Mouse (Mus musculus): ENCODE data around the gene Acp7. TPM values are rescaled to one million over a fixed set of nuclear protein-coding genes. Genes with fewer than 3 reads are reported as not detected.

The Acp7 gene
- polyA plus RNA-seq, 1 experiment from 2014 or later = 0.40 TPM

GRCm38 (mm10) chr7:28597642-28598446 is 33.3 kb downstream of the Acp7 start, which contains the start of the genes Samd4b and Pak4:
Samd4b (minus strand) TSS chr7:28598144.
Pak4 (minus strand) TSS chr7:28598185.
- Histone ChIP-seq H3K36me3 (replicated peaks) (no peaks in the 10 kb centered on the region), H3K4me3 (peak within 1 kb of the TSS; percentile 55), H3K9me3 (no peaks in the 10 kb centered on the region), H3K4me2 (peak within 1 kb of the TSS; percentile 85), H3K27ac (peak within 1 kb of the TSS; percentile 78), H3K9ac (peak within 1 kb of the TSS; percentile 39), H3K4me1 (peaks cover 40% of the 10 kb centered on the region), H3K27me3 (replicated peaks) (no peaks in the 10 kb centered on the region)
- ATAC-seq (replicated peaks) = peak; percentile 96
- WGBS = under 1% methylated on average over 66 of the region's 66 CpGs

DNA sequence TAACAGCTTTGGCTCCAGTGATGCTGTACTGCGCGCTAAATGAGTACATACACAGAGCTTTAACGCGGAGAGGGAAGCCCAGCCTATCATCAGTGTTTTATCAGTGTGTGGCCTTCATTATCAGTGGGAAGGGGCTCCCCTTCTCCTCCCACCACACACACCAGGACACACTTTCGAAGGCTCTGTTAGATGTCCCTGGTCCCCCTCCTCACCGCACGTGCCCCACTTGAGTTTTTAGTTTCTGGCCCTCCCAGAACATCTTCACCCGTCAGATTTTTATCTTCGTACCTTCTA is 33.9 kb downstream of the Acp7 start:
- Histone ChIP-seq H3K27me3 (replicated peaks) (no peaks in the 10 kb centered on the region), H3K27ac (peak overlapping the region; percentile 78; the same call in 1 of the 2 replicates), H3K4me3 (peak overlapping the region; percentile 55), H3K36me3 (replicated peaks) (no peaks in the 10 kb centered on the region), H3K9ac (peak overlapping the region; percentile 39), H3K4me2 (peak overlapping the region; percentile 85), H3K4me1 (peaks cover 40% of the 10 kb centered on the region), H3K9me3 (no peaks in the 10 kb centered on the region)
- 12% methylated on average over 9 of the region's 9 CpGs for WGBS
- ATAC-seq (replicated peaks) = peak; percentile 24; the same call in 1 of the 2 replicates

DNA sequence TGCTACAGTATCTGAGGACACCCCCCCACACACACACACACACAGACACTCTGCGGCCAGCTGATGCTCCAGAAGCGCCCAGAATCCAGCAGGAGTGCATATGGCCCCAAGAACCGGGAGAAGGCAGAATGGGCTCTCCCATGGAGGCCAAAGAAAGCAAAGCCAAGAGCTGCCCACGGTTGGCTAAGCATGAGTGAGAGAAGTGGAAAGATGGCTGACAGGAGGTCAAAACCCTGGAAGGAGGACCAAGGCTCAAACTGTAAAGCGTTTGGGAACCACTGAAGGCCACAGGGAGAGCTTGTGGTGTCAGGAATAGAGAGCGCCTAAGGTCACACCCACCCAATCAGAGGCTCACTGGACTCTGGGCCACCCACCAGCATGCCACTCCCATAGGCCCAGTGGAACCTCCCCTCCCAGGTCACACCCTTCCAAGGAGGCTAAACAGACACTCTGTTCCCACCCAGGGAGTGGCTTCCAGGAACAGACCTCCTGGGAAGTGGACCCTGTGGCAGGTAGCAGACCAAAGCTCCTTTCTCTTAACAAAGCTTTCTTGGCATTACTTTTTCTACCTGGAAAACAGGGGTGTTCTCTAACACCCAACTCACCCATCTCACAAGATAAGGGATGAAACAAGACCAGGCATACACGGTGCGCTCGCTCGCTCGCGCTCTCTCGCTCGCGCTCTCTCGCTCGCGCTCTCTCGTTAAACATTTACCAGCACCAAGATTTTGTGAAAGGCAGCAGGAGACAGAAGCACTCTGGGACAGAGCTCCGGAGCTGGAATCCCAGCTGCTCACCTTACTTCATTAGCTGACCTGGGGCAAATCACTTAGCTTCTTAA is 34.5 kb downstream of the Acp7 start:
- H3K36me3 ChIP-seq (replicated peaks) = no peaks in the 10 kb centered on the region
- H3K27me3 ChIP-seq (replicated peaks) = no peaks in the 10 kb centered on the region
- H3K4me1 ChIP-seq = peaks cover 40% of the 10 kb centered on the region
- peak overlapping the region; percentile 39 for H3K9ac ChIP-seq
- ATAC-seq (replicated peaks) = no peak
- peak overlapping the region; percentile 55 for H3K4me3 ChIP-seq
- peak overlapping the region; percentile 78; the same call in 1 of the 2 replicates for H3K27ac ChIP-seq
- peak overlapping the region; percentile 85 for H3K4me2 ChIP-seq
- no peaks in the 10 kb centered on the region for H3K9me3 ChIP-seq
- 45% methylated on average over 20 of the region's 20 CpGs for WGBS

- Histone ChIP-seq H3K4me2 (peak overlapping the region; percentile 85; the same call in 1 of the 2 replicates), H3K27ac (no peak overlapping the region), H3K27me3 (replicated peaks) (no peaks in the 10 kb centered on the region), H3K9ac (no peak overlapping the region), H3K9me3 (no peaks in the 10 kb centered on the region), H3K4me3 (no peak overlapping the region), H3K4me1 (peaks cover 35% of the 10 kb centered on the region), H3K36me3 (replicated peaks) (no peaks in the 10 kb centered on the region)
- 74% methylated on average over 8 of the region's 8 CpGs for WGBS
- ATAC-seq (replicated peaks) = no peak
These were observed 35.2 kb downstream of the Acp7 start for GRCm38 (mm10) chr7:28595751-28596435.

GRCm38 (mm10) chr7:28593206-28594111 is 37.7 kb downstream of the Acp7 start:
- no peaks in the 10 kb centered on the region for H3K36me3 ChIP-seq (replicated peaks)
- WGBS = 63% methylated on average over 14 of the region's 14 CpGs
- no peak overlapping the region for H3K27ac ChIP-seq
- peaks cover 33% of the 10 kb centered on the region for H3K4me1 ChIP-seq
- no peaks in the 10 kb centered on the region for H3K9me3 ChIP-seq
- no peak overlapping the region for H3K9ac ChIP-seq
- no peak overlapping the region for H3K4me2 ChIP-seq
- ATAC-seq (replicated peaks) = no peak
- no peak overlapping the region for H3K4me3 ChIP-seq
- no peaks in the 10 kb centered on the region for H3K27me3 ChIP-seq (replicated peaks)

GRCm38 (mm10) chr7:28591862-28592261 is 39.3 kb downstream of the Acp7 start:
- no peak for ATAC-seq (replicated peaks)
- peaks cover 33% of the 10 kb centered on the region for H3K4me1 ChIP-seq
- H3K27ac ChIP-seq = no peak overlapping the region
- H3K9ac ChIP-seq = no peak overlapping the region
- H3K27me3 ChIP-seq (replicated peaks) = no peaks in the 10 kb centered on the region
- no peak overlapping the region for H3K4me3 ChIP-seq
- no peaks in the 10 kb centered on the region for H3K36me3 ChIP-seq (replicated peaks)
- 47% methylated on average over 1 of the region's 1 CpGs for whole genome bisulfite sequencing
- H3K9me3 ChIP-seq = no peaks in the 10 kb centered on the region
- no peak overlapping the region for H3K4me2 ChIP-seq

GRCm38 (mm10) chr7:28587644-28588043 is 43.5 kb downstream of the Acp7 start:
- H3K4me1 ChIP-seq = peaks cover 13% of the 10 kb centered on the region
- no peak overlapping the region for H3K4me3 ChIP-seq
- H3K27ac ChIP-seq = no peak overlapping the region
- H3K27me3 ChIP-seq (replicated peaks) = no peaks in the 10 kb centered on the region
- H3K36me3 ChIP-seq (replicated peaks) = no peaks in the 10 kb centered on the region
- ATAC-seq (replicated peaks) = no peak
- no peaks in the 10 kb centered on the region for H3K9me3 ChIP-seq
- H3K9ac ChIP-seq = no peak overlapping the region
- H3K4me2 ChIP-seq = no peak overlapping the region

- no peaks in the 10 kb centered on the region for H3K36me3 ChIP-seq (replicated peaks)
- H3K9ac ChIP-seq = no peak overlapping the region
- H3K4me2 ChIP-seq = no peak overlapping the region
- 60% methylated on average over 6 of the region's 6 CpGs for WGBS
- no peaks in the 10 kb centered on the region for H3K9me3 ChIP-seq
- no peaks in the 10 kb centered on the region for H3K27me3 ChIP-seq (replicated peaks)
- H3K4me3 ChIP-seq = no peak overlapping the region
- ATAC-seq (replicated peaks) = no peak
- H3K27ac ChIP-seq = no peak overlapping the region
- H3K4me1 ChIP-seq = peaks cover 13% of the 10 kb centered on the region
These were observed 44.3 kb downstream of the Acp7 start for GRCm38 (mm10) chr7:28586663-28587411.

- no peak overlapping the region for H3K4me3 ChIP-seq
- H3K4me1 ChIP-seq = peaks cover 13% of the 10 kb centered on the region
- WGBS = 78% methylated on average over 6 of the region's 6 CpGs
- H3K4me2 ChIP-seq = no peak overlapping the region
- no peak overlapping the region for H3K27ac ChIP-seq
- H3K9me3 ChIP-seq = no peaks in the 10 kb centered on the region
- ATAC-seq (replicated peaks) = no peak
- H3K9ac ChIP-seq = no peak overlapping the region
- H3K36me3 ChIP-seq (replicated peaks) = no peaks in the 10 kb centered on the region
- H3K27me3 ChIP-seq (replicated peaks) = no peaks in the 10 kb centered on the region
These were observed 46.1 kb downstream of the Acp7 start for GRCm38 (mm10) chr7:28585001-28585400.

- WGBS = 89% methylated on average over 4 of the region's 4 CpGs
- Histone ChIP-seq H3K9ac (no peak overlapping the region), H3K27ac (no peak overlapping the region), H3K9me3 (no peaks in the 10 kb centered on the region), H3K4me3 (no peak overlapping the region), H3K4me2 (no peak overlapping the region), H3K27me3 (replicated peaks) (no peaks in the 10 kb centered on the region), H3K4me1 (peaks cover 13% of the 10 kb centered on the region), H3K36me3 (replicated peaks) (no peaks in the 10 kb centered on the region)
- no peak for ATAC-seq (replicated peaks)
These were observed 46.7 kb downstream of the Acp7 start for GRCm38 (mm10) chr7:28584468-28584867.

All from midbrain, embryonic 15.5 days (tissue).